Mouse (Mus musculus): Measurements from ENCODE around the gene Trpm4. TPM values are rescaled to one million over a fixed set of nuclear protein-coding genes. Genes with fewer than 3 reads are reported as not detected.

Gene Trpm4
- 9.3 and 11.0 TPM in 2 replicates for polyA plus RNA-seq (2015; fragmentation: Nextera tagmentation; extraction: Ambion mirVana)

DNA sequence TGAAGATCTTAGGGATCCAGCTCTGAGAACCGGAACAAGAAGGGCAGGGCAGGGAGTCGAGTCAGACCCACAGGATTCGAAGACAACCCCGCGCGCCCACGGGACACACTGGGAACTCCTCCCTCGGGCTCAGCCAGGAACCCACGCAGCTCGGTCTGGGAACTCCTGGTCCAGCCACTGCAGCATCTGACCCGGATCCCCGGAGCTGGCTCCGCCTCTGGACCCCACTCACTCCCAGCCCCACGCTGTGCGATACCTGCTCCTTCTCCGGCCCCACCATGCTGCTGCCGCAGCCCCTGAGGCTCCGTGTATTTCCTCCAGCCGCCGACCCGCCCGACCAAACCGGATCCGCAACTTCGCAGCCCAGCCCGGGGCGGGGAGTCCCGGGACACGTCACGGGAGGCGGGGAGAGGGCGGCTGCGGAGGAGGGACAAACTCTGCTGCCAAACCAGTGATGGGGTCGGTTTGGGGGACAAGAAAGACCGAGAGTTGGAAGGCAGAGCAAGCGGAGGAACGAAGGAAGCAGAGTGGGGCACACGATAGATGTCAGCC is at the start of gene Trpm4:
TSS of gene Trpm4 (minus strand) at position 350 of the 552 bp plus-strand sequence.
- Histone ChIP-seq H3K9me3 (no peaks in the 10 kb centered on the region), H3K9ac (replicated peaks) (peak within 1 kb of the TSS; percentile 62), H3K36me3 (no peaks in the 10 kb centered on the region), H3K27me3 (peaks cover 6% of the 10 kb centered on the region; the same call in 1 of the 2 replicates), H3K4me2 (replicated peaks) (peak within 1 kb of the TSS; percentile 97), H3K4me3 (peak within 1 kb of the TSS; percentile 69), H3K4me1 (peaks cover 17% of the 10 kb centered on the region), H3K27ac (replicated peaks) (0 out of 2 replicates have a peak within 1 kb of the TSS, but pooled peaks have one; percentile 24)
- peak; percentile 71 for ATAC-seq (replicated peaks)
- under 1% methylated on average over 38 of the region's 38 CpGs for WGBS

DNA sequence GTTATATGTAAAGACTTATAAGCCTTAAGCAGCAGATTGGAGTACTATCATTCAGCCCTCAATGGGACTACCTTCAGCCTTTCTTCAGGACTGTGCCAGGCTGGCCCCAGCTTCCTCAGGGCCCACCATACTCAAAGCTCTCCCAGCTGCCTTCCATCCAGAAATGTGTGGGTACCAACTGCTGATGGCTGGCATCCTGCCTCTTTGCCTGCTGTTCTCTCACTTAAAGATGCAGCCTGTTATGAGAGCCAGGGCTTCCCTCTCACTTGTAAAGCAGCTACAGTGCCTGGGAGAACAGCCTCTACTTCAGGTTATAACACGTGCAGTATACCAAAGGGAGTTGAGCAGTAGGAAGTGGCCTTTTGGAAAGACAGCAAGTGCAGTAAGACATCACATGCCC is 42.5 kb upstream of the Trpm4 start:
- Histone ChIP-seq H3K4me3 (no peak overlapping the region), H3K27me3 (no peaks in the 10 kb centered on the region), H3K9me3 (no peaks in the 10 kb centered on the region), H3K4me2 (replicated peaks) (no peak overlapping the region), H3K27ac (replicated peaks) (no peak overlapping the region; the same call in 1 of the 2 replicates), H3K36me3 (peaks cover 82% of the 10 kb centered on the region), H3K9ac (replicated peaks) (no peak overlapping the region), H3K4me1 (peaks cover 6% of the 10 kb centered on the region; the same call in 1 of the 2 replicates)
- 73% methylated on average over 1 of the region's 1 CpGs for WGBS
- no peak; the same call in 1 of the 2 replicates for ATAC-seq (replicated peaks)

DNA sequence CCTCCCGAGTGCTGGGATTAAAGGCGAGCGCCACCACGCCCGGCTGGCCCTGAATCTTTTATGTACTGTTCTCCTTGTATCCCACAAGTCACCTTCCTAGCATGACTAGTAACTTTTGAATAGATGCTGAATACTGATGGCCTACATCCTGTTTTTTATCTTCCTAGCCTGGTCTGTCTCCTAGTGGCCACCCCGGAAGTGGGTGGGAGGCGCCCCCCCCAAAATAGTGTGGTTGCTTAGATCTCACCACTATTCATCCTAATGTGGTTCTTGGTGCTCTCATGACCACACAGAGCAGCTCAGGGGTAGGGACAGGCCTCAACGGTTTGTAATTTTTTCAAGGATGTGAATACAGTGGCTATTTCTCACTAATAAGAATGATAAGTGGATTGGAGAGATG is 41.0 kb upstream of the Trpm4 start:
- Histone ChIP-seq H3K9me3 (no peaks in the 10 kb centered on the region), H3K4me1 (peaks cover 19% of the 10 kb centered on the region), H3K9ac (replicated peaks) (no peak overlapping the region), H3K4me3 (no peak overlapping the region), H3K27me3 (0 out of 2 replicates have a peak, but pooled peaks cover 2% of the 10 kb centered on the region), H3K4me2 (replicated peaks) (no peak overlapping the region), H3K36me3 (peaks cover 68% of the 10 kb centered on the region), H3K27ac (replicated peaks) (no peak overlapping the region)
- WGBS = 91% methylated on average over 8 of the region's 8 CpGs
- ATAC-seq (replicated peaks) = no peak

DNA sequence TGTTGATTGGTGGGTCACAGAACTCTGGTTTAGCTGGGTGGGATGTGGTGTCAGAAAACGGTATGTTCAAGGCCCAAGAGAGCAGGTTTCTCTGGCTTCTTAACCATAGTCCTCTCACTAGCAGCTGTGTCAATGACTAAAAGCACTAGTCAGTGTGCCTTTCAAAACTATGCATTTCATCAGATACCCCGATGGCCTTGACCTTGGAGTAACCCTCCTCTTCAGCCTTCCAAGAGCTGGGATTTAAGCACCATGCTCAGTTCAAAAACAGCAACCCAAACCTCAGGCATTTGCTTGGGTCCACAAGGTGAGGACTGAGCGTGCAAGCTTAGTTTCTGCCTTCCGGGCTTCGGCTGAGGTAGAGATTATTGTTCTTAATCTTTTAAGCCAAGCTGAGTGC is 38.8 kb upstream of the Trpm4 start:
- no peaks in the 10 kb centered on the region for H3K9me3 ChIP-seq
- no peak overlapping the region for H3K4me3 ChIP-seq
- no peak for ATAC-seq (replicated peaks)
- peaks cover 10% of the 10 kb centered on the region; the same call in 1 of the 2 replicates for H3K27me3 ChIP-seq
- H3K27ac ChIP-seq (replicated peaks) = no peak overlapping the region
- 79% methylated on average over 5 of the region's 5 CpGs for WGBS
- H3K4me1 ChIP-seq = peaks cover 29% of the 10 kb centered on the region
- H3K36me3 ChIP-seq = peaks cover 47% of the 10 kb centered on the region
- no peak overlapping the region for H3K9ac ChIP-seq (replicated peaks)
- no peak overlapping the region for H3K4me2 ChIP-seq (replicated peaks)

DNA sequence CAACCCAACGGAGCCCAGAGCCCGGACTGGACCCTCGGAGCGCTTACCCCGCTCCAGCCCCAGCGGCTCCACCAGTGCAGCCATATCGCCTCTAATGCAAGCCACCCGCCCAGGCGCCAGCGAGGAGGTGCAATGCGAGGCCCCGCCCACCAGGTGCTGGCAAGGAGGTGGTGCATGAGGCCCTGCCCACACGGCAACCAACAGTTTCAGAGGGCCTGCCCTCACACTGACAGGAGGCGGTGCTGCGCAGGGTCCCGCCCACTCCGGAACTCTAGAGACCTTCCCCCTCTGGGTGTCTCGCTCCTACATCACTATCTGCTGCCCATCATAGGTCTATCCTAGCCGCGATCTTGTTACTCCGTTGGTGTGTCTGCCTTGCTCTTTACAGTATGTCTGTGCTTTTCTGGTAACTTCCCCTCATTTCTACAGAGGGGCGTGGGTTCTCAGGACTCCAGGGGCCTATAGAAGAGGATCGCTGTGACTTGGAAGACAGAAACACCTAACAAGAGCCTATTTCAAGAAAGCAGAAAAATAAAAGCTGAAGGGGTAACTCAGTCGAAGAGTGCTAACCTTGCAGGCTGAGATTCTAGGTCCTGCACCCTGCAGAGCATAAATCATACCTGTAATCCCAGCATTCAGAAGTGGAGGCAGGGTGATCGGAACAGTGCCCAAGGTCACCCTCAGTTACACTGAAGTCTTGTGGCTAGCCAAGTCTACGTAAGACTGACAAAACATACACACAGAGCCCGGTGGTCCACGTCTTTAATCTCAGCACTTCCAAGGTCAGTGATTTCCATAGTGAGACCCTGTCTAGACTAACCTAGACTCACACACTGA is 37.1 kb upstream of the Trpm4 start, which contains the start of gene Lin7b:
TSS of gene Lin7b (minus strand) at position 109 of the 837 bp plus-strand sequence.
- ATAC-seq (replicated peaks) = peak; percentile 39
- peak within 1 kb of the TSS; percentile 51 for H3K4me3 ChIP-seq
- peak within 1 kb of the TSS; percentile 89 for H3K4me2 ChIP-seq (replicated peaks)
- no peaks in the 10 kb centered on the region for H3K9me3 ChIP-seq
- WGBS = 11% methylated on average over 28 of the region's 28 CpGs
- H3K9ac ChIP-seq (replicated peaks) = peak within 1 kb of the TSS; percentile 54
- peaks cover 10% of the 10 kb centered on the region; the same call in 1 of the 2 replicates for H3K27me3 ChIP-seq
- H3K27ac ChIP-seq (replicated peaks) = no peak within 1 kb of the TSS
- peaks cover 30% of the 10 kb centered on the region for H3K36me3 ChIP-seq
- peaks cover 28% of the 10 kb centered on the region for H3K4me1 ChIP-seq

DNA sequence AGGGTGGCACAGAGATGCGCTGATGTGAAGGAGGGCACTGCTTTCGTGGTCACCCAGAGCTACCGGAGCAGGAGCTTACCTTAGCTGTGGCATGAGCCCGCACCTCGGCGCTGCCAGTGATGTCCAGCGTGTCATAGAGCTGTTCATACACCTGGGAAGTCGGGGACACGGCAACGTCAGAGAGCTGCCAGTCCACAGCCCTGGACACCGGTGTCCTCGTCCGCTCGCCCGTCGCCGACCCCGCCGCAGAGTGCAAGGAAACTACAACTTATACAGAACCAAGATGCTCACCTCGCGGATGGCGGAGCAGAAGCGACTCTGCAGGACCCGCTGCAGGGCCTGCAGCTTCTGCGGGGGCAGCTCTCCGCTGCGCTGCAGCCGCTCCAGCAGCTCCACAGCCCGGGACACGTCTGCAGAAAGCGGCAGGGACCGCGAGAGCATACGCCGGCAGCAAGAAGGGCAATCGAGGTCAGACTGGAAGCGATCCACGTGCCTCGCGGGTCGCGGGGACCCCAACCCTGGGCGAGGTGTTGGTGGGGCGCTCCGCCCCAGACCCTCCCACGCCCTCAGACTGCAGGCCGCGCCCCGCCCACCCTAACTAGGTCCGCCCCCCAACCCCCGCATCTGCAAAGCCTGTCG is 36.4 kb upstream of the Trpm4 start:
- no peak for ATAC-seq (replicated peaks)
- H3K27me3 ChIP-seq = peaks cover 10% of the 10 kb centered on the region; the same call in 1 of the 2 replicates
- peaks cover 24% of the 10 kb centered on the region for H3K36me3 ChIP-seq
- peak overlapping the region; percentile 51 for H3K4me3 ChIP-seq
- peaks cover 34% of the 10 kb centered on the region for H3K4me1 ChIP-seq
- no peak overlapping the region for H3K27ac ChIP-seq (replicated peaks)
- H3K9ac ChIP-seq (replicated peaks) = peak overlapping the region; percentile 54
- peak overlapping the region; percentile 89 for H3K4me2 ChIP-seq (replicated peaks)
- no peaks in the 10 kb centered on the region for H3K9me3 ChIP-seq
- WGBS = 6% methylated on average over 52 of the region's 52 CpGs

DNA sequence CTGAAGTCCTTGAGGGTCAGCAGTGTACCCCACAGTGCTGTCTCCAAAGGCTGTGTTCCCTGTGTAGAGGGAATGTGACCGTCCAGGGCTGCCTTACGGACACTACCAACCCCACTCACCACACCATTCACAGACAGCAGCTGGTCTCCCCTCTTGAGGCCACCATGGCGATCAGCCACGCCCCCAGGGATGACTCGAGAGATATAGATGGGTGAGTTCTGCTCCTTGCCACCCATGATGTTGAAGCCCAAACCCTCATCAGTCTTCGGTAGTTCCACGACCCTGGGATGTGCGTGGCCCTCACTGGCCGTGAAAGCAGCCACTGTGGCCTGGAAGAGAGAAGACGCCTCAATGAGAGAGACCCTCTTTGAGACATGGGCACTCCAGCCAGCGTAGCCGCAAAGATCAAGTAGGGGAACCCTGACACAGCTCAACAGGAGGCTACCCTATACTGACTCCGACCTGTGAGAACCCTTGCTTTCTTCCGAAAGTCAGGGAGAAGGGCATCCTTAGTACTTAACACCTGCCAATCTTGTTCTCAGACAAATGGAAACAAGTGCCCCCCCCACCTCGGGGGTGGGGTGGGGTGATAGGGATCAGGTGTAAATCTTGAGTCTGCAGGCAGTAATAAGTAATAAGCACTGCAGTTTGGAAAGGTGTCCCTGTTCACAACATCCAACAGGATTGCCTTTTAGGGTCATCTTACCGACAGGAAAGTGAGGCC is 35.6 kb upstream of the Trpm4 start:
- Histone ChIP-seq H3K4me1 (peaks cover 34% of the 10 kb centered on the region), H3K4me2 (replicated peaks) (no peak overlapping the region), H3K36me3 (peaks cover 18% of the 10 kb centered on the region), H3K4me3 (peak overlapping the region; percentile 51; the same call in 1 of the 2 replicates), H3K27ac (replicated peaks) (no peak overlapping the region), H3K9me3 (no peaks in the 10 kb centered on the region), H3K27me3 (peaks cover 10% of the 10 kb centered on the region; the same call in 1 of the 2 replicates), H3K9ac (replicated peaks) (no peak overlapping the region)
- no peak for ATAC-seq (replicated peaks)
- 72% methylated on average over 16 of the region's 16 CpGs for WGBS

DNA sequence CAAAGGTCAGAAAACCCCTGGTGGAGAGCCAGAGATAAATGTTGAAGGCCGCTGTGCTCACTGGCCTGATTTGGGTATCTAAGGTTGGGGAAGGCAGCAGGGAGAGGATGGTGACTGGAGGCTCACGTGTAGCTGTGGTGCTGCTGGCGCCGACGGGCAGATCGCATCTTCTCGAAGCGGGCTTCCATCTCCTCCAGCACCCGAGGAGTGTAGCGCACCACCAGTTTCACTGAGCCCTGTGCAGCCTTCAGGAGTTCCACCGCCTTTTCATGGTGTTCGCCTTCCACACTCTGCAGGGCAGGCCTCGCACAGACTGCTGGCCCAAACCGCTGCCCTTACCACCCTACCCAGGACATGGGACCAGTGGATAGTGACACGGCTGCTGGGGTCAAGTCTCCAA is 34.6 kb upstream of the Trpm4 start:
- no peak for ATAC-seq (replicated peaks)
- Histone ChIP-seq H3K27ac (replicated peaks) (peak overlapping the region; percentile 90; the same call in 1 of the 2 replicates), H3K27me3 (peaks cover 10% of the 10 kb centered on the region; the same call in 1 of the 2 replicates), H3K4me3 (peak overlapping the region; percentile 77), H3K36me3 (peaks cover 9% of the 10 kb centered on the region; the same call in 1 of the 2 replicates), H3K9me3 (no peaks in the 10 kb centered on the region), H3K9ac (replicated peaks) (peak overlapping the region; percentile 63), H3K4me1 (peaks cover 34% of the 10 kb centered on the region), H3K4me2 (replicated peaks) (peak overlapping the region; percentile 93)
- 80% methylated on average over 15 of the region's 15 CpGs for WGBS

DNA sequence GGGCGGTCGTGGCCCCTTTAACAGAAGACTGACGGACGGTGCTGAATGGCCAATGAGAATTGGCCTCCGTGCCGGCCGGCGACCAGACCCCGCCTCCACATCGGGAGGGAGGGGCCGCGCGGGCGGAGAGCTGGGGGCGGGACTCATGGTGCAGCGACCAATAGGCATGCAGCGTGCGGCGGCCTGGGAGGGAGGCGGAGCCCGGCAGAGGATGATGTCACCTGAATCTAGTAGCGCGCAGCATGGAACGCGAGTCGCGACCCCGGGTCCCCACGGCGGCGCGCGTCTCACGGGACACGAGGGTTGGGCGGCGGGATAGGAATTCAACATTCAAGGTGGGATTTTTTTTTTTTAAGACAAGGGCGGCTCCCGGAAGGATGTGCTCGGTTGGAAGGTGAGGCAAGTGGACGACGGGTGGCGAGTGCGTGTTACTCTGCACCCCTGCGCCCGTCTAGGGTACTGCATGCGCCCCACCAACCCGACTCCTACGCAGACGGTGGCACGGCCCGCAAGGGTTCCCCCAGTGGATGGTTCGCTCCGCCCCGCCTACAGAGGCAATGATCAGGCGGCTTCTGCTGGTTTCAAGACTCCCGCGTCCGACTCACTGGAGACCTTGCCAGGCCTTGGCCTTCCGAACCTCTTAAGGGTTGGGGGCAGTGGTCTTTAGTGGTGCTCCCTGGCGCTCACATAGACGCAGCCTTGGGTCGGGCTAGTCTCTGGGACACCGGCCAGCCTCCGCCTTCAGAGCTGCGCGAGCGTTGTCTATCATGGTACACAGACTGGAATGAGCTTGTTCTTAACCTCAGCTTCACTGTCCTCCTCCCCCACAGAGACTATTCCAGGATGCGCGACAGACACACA is 33.7 kb upstream of the Trpm4 start:
- Histone ChIP-seq H3K9ac (replicated peaks) (peak overlapping the region; percentile 90), H3K27ac (replicated peaks) (peak overlapping the region; percentile 90), H3K36me3 (0 out of 2 replicates have a peak, but pooled peaks cover 4% of the 10 kb centered on the region), H3K4me3 (peak overlapping the region; percentile 77), H3K9me3 (no peaks in the 10 kb centered on the region), H3K4me2 (replicated peaks) (peak overlapping the region; percentile 93), H3K4me1 (peaks cover 41% of the 10 kb centered on the region), H3K27me3 (peaks cover 14% of the 10 kb centered on the region; the same call in 1 of the 2 replicates)
- ATAC-seq (replicated peaks) = peak; percentile 85
- under 1% methylated on average over 70 of the region's 70 CpGs for WGBS

DNA sequence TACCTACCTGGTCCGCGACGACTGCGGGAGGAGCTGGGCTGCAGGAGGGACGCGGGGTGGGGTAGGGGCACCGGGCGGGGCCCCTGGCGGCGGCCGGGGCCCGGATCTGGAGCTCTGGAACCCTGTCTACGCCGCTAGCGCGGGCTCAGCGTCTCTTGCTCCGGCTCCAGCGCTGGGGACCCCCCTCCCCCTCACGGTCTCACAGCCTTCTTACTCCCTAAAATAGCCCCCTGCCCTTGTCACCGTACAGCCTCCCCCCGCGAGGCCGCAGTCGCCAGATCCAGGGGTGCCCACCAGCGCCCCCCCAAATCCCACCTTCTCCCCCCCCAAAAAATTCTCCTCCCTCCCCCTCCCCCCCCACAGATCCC is 33.1 kb upstream of the Trpm4 start, which contains the start of gene Ppfia3:
TSS of gene Ppfia3 (minus strand) at position 368 of the 368 bp plus-strand sequence.
- H3K4me2 ChIP-seq (replicated peaks) = peak within 1 kb of the TSS; percentile 93
- H3K36me3 ChIP-seq = no peaks in the 10 kb centered on the region
- H3K4me3 ChIP-seq = peak within 1 kb of the TSS; percentile 77
- H3K9me3 ChIP-seq = no peaks in the 10 kb centered on the region
- H3K9ac ChIP-seq (replicated peaks) = peak within 1 kb of the TSS; percentile 90
- ATAC-seq (replicated peaks) = peak; percentile 54
- peak within 1 kb of the TSS; percentile 90 for H3K27ac ChIP-seq (replicated peaks)
- 0% methylated on average over 26 of the region's 26 CpGs for WGBS
- peaks cover 47% of the 10 kb centered on the region for H3K4me1 ChIP-seq
- H3K27me3 ChIP-seq = peaks cover 14% of the 10 kb centered on the region; the same call in 1 of the 2 replicates

All from forebrain, embryonic 15.5 days (tissue).